Mouse (Mus musculus): ENCODE data around the gene Zfp358. TPM values are rescaled to one million over a fixed set of nuclear protein-coding genes. Genes with fewer than 3 reads are reported as not detected.

The Zfp358 gene
- polyA plus RNA-seq, 1 experiment from 2014 or later: 31.6 TPM

DNA sequence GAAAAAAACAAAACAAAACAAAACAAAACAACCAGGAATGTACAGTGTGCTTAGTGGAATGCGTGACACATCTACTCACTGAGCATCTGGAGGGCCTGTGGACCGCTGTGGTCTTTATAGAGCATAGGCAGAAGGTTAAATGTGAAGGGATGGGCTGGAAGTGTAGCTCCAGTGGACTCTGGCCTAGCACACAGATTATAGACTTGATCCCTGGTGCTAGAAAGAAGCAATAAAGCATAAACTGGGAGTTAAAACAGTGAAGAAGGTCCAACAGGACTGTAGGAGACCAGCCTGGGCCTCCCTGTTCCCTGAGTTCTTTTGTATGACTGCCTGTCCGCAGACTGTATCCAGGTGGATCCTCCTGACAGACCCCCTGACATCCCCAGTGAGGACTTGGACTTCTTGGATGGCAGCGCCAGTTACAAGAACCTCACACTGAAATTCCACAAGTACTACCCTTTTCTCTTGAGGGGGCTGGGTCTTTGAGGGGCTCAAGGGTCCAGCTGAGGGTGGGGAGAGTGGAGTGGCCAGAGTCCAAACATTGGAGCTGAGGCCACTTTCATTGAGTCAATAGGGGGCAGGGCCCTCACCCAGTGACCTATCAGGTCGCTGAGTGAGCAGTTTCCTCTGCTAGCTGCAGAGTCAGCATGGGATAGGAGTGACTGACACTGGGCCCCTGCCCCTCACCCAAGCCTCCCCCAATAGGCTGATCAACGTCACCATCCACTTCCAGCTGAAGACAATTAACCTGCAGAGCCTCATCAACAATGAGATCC lies 15.2 kb downstream of the Zfp358 start:
- peaks cover 17% of the 10 kb centered on the region for H3K36me3 ChIP-seq (ENCODE audit: insufficient read depth, low read length)
- no peak overlapping the region for H3K4me3 ChIP-seq (ENCODE audit: low read depth, low read length)
- no peak overlapping the region for H3K4me2 ChIP-seq (replicated peaks; ENCODE audit: low read depth, low read length)
- no peaks in the 10 kb centered on the region for H3K9me3 ChIP-seq (ENCODE audit: low read length)
- TF ChIP-seq CTCF (IDR thresholded peaks at IDR 0.05) (no peak), EP300 (IDR thresholded peaks at IDR 0.05) (no peak)
- WGBS: 75% methylated on average over 6 of the region's 6 CpGs
- no peak overlapping the region for H3K9ac ChIP-seq (replicated peaks; ENCODE audit: low read depth)
- DNase-seq (ENCODE audit: low spot score): no peak
- no peak for ATAC-seq
- no peaks in the 10 kb centered on the region for H3K4me1 ChIP-seq (ENCODE audit: insufficient read depth, low read depth, low read length)
- no peak overlapping the region for H3K27ac ChIP-seq (ENCODE audit: low read length)
- no peaks in the 10 kb centered on the region for H3K27me3 ChIP-seq (replicated peaks; ENCODE audit: insufficient read depth, low read length)

DNA sequence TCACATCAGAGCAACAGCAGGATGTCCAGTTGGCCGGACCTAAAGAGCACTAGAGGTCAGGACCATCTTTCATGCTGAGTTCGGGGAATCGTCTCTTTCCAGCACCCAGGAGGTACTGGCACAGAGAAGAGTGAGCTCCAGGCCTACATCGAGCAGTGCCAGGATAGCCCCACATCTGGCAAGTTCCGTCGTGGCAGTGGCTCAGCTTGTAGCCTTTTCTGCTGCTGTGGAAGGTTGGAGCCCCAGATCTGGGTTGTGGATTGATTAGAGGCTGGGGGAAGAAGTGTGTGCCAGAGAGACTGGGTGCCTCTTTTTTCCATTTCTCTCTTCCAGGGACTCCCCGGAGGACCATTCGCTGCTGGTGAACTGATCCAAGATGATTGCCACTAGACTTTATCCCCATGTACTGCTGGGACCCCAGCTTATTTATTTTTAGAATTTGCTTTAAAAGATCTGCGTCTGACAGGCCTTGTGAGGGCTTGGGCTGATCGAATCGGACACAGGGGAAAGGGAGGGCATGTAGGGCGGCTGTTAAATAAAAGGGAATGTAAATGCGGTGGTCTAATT lies 21.8 kb downstream of the Zfp358 start:
- peak overlapping the region; percentile 81 for H3K4me2 ChIP-seq (replicated peaks; ENCODE audit: low read depth, low read length)
- no peaks in the 10 kb centered on the region; the same call in none of the 2 replicates for H3K36me3 ChIP-seq (ENCODE audit: insufficient read depth, low read length)
- H3K27me3 ChIP-seq (replicated peaks; ENCODE audit: insufficient read depth, low read length): no peaks in the 10 kb centered on the region
- H3K9ac ChIP-seq (replicated peaks; ENCODE audit: low read depth): peak overlapping the region; percentile 55; the same call in 1 of the 2 replicates
- no peaks in the 10 kb centered on the region; the same call in 1 of the 2 replicates for H3K4me1 ChIP-seq (ENCODE audit: insufficient read depth, low read depth, low read length)
- H3K9me3 ChIP-seq (ENCODE audit: low read length): no peaks in the 10 kb centered on the region
- TF ChIP-seq CTCF (IDR thresholded peaks at IDR 0.05): no peak
- no peak for TF ChIP-seq EP300 (IDR thresholded peaks at IDR 0.05)
- H3K4me3 ChIP-seq (ENCODE audit: low read depth, low read length): peak overlapping the region; percentile 69
- no peak overlapping the region for H3K27ac ChIP-seq (ENCODE audit: low read length)
- DNase-seq (ENCODE audit: low spot score) (no peak), ATAC-seq (no peak)
- 33% methylated on average over 13 of the region's 13 CpGs for WGBS

DNA sequence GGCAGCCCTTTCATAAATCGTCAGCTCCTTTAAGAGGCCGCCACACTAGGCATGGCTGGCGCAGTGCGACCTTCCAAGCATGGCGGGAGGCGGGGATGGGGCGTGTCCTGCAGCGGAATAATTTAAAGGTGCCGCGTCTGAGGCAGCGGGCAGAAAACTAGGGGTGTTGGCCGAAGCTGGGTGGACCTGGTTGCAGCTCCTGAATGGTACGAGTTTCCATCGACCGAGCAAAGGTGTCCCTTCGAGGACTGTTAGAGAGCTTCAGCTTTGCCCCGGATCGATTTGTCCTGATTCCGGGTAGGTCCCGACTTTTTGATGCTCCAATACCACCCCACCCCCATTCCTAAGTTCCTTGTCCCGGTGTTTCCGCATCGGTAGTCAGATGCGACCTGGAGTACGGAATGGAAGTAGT lies 22.3 kb downstream of the Zfp358 start, which contains the start of gene Pnpla6:
TSS of gene Pnpla6 (plus strand) at position 125 of the 412 bp plus-strand sequence.
- DNase-seq (ENCODE audit: low spot score) (peak; percentile 90), ATAC-seq (peak; percentile 78)
- TF ChIP-seq CTCF (IDR thresholded peaks at IDR 0.05) (no peak), EP300 (IDR thresholded peaks at IDR 0.05) (0 out of 2 replicates have a peak, but pooled peaks have one; percentile 31)
- H3K9ac ChIP-seq (replicated peaks; ENCODE audit: low read depth): peak within 1 kb of the TSS; percentile 55
- peak within 1 kb of the TSS; percentile 81 for H3K4me2 ChIP-seq (replicated peaks; ENCODE audit: low read depth, low read length)
- H3K4me3 ChIP-seq (ENCODE audit: low read depth, low read length): peak within 1 kb of the TSS; percentile 69
- no peaks in the 10 kb centered on the region for H3K9me3 ChIP-seq (ENCODE audit: low read length)
- H3K36me3 ChIP-seq (ENCODE audit: insufficient read depth, low read length): no peaks in the 10 kb centered on the region; the same call in 1 of the 2 replicates
- no peaks in the 10 kb centered on the region; the same call in 1 of the 2 replicates for H3K4me1 ChIP-seq (ENCODE audit: insufficient read depth, low read depth, low read length)
- H3K27ac ChIP-seq (ENCODE audit: low read length): peak within 1 kb of the TSS; percentile 70
- no peaks in the 10 kb centered on the region for H3K27me3 ChIP-seq (replicated peaks; ENCODE audit: insufficient read depth, low read length)
- under 1% methylated on average over 23 of the region's 25 CpGs for WGBS

GRCm38 (mm10) chr8:3515771-3516417 lies 23.0 kb downstream of the Zfp358 start:
- Histone ChIP-seq H3K9ac (replicated peaks; ENCODE audit: low read depth) (peak overlapping the region; percentile 55), H3K27me3 (replicated peaks; ENCODE audit: insufficient read depth, low read length) (no peaks in the 10 kb centered on the region), H3K4me3 (ENCODE audit: low read depth, low read length) (peak overlapping the region; percentile 69), H3K4me2 (replicated peaks; ENCODE audit: low read depth, low read length) (peak overlapping the region; percentile 81), H3K4me1 (ENCODE audit: insufficient read depth, low read depth, low read length) (no peaks in the 10 kb centered on the region; the same call in 1 of the 2 replicates), H3K36me3 (ENCODE audit: insufficient read depth, low read length) (no peaks in the 10 kb centered on the region; the same call in 1 of the 2 replicates), H3K27ac (ENCODE audit: low read length) (peak overlapping the region; percentile 70), H3K9me3 (ENCODE audit: low read length) (no peaks in the 10 kb centered on the region)
- ATAC-seq (peak; percentile 53), DNase-seq (ENCODE audit: low spot score) (peak; percentile 69)
- TF ChIP-seq CTCF (IDR thresholded peaks at IDR 0.05) (no peak), EP300 (IDR thresholded peaks at IDR 0.05) (no peak; the same call in 1 of the 2 replicates)
- WGBS: 0% methylated on average over 25 of the region's 25 CpGs

DNA sequence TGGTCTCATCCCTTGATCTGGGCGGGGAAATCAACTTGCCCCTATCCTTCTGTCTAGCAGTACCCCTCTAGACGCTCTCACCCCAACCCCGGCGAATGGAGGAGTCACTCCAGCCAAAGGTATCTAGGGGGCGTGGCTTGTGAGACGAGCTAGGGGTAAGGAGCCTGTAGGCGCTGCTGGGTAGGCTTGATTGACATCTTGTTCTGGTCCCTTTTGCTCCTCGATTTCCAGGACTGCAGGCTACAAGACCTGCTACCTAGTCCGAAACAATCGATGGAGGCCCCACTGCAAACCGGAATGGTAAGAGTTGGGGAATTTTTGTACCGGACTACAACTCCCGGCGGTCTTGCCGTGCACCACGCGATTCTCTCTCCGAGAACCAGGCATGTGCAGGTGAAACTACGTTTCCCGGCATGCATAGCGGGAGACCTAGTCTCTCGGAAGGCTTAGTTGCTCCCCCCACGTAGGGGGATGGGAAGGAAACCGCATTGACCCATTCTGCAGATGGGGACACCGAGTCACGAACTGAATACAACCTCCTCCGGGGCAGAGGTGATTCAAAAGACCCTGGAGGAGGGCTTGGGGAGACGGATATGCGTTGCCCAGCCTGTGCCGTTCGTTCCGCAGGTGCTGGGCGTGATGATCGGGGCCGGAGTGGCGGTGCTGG lies 23.6 kb downstream of the Zfp358 start:
- no peaks in the 10 kb centered on the region; the same call in 1 of the 2 replicates for H3K36me3 ChIP-seq (ENCODE audit: insufficient read depth, low read length)
- H3K4me2 ChIP-seq (replicated peaks; ENCODE audit: low read depth, low read length): peak overlapping the region; percentile 81
- H3K9me3 ChIP-seq (ENCODE audit: low read length): no peaks in the 10 kb centered on the region
- WGBS: under 1% methylated on average over 36 of the region's 36 CpGs
- peak overlapping the region; percentile 70 for H3K27ac ChIP-seq (ENCODE audit: low read length)
- no peaks in the 10 kb centered on the region; the same call in 1 of the 2 replicates for H3K4me1 ChIP-seq (ENCODE audit: insufficient read depth, low read depth, low read length)
- peak; percentile 82 for ATAC-seq
- TF ChIP-seq EP300 (IDR thresholded peaks at IDR 0.05) (no peak), CTCF (IDR thresholded peaks at IDR 0.05) (no peak)
- peak overlapping the region; percentile 69 for H3K4me3 ChIP-seq (ENCODE audit: low read depth, low read length)
- peak overlapping the region; percentile 55 for H3K9ac ChIP-seq (replicated peaks; ENCODE audit: low read depth)
- H3K27me3 ChIP-seq (replicated peaks; ENCODE audit: insufficient read depth, low read length): no peaks in the 10 kb centered on the region
- DNase-seq (ENCODE audit: low spot score): peak; percentile 95

Data from lung, postnatal 0 days (tissue).